Mouse (Mus musculus) limb, embryonic 14.5 days (tissue): ENCODE data around the gene Gtf3c1. TPM values are rescaled to one million over a fixed set of nuclear protein-coding genes. Genes with fewer than 3 reads are reported as not detected.

ENCODE experiments used
- ATAC-seq: fragments of 200-750 bp; cut with Nextera tagmentation; 2 replicates; pipeline ENCODE4 v1.8.0; 2017; ENCODE audit warnings: low read depth, moderate number of reproducible peaks, moderate TSS enrichment; ENCODE audit not compliant: low FRiP score
- DNase-seq: peaks from one replicate; pipeline ENCODE4 v3.0.0-alpha.2; 2015; ENCODE audit warnings: low spot score
- H3K27ac ChIP-seq: fragments of 300-500 bp; sonication (generic); replicated peaks from 2 replicates; pipeline ENCODE4 v1.5.1; 2014; ENCODE audit warnings: low read depth, mild to moderate bottlenecking, low read length, moderate library complexity, mixed read lengths
- H3K27me3 ChIP-seq: fragments of 300-500 bp; sonication (generic); 2 replicates; pipeline ENCODE4 v1.6.1; 2014; ENCODE audit warnings: low read length, mixed read lengths; ENCODE audit not compliant: control insufficient read depth, insufficient read depth
- H3K36me3 ChIP-seq: fragments of 300-500 bp; sonication (generic); 2 replicates; pipeline ENCODE4 v1.6.1; 2014; ENCODE audit warnings: mild to moderate bottlenecking, low read length, moderate library complexity, mixed read lengths; ENCODE audit not compliant: control insufficient read depth, insufficient read depth
- H3K4me1 ChIP-seq: fragments of 300-500 bp; sonication (generic); 2 replicates; pipeline ENCODE4 v1.6.1; 2014; ENCODE audit warnings: antibody characterized with exemption, low read length, mixed read lengths; ENCODE audit not compliant: control insufficient read depth, insufficient read depth
- H3K4me2 ChIP-seq: fragments of 300-500 bp; sonication (generic); replicated peaks from 2 replicates; pipeline ENCODE4 v1.6.1; 2014; ENCODE audit warnings: low read depth, mild to moderate bottlenecking, low read length, moderate library complexity; ENCODE audit not compliant: severe bottlenecking
- H3K4me3 ChIP-seq: fragments of 300-500 bp; sonication (generic); replicated peaks from 2 replicates; pipeline ENCODE4 v1.5.1; 2014; ENCODE audit warnings: low read length
- H3K9ac ChIP-seq: fragments of 300-500 bp; sonication (generic); 2 replicates; pipeline ENCODE4 v1.6.1; 2014; ENCODE audit warnings: mild to moderate bottlenecking, low read depth, low read length, moderate library complexity; ENCODE audit not compliant: severe bottlenecking
- H3K9me3 ChIP-seq: fragments of 300-500 bp; sonication (generic); 2 replicates; pipeline ENCODE4 v1.6.1; 2016; ENCODE audit warnings: low read length; ENCODE audit not compliant: control insufficient read depth
- POLR2A ChIP-seq: fragments of 200-500 bp; IDR thresholded peaks from 2 replicates; pipeline ENCODE4 v1.8.0; 2012; ENCODE audit warnings: inconsistent platforms, mild to moderate bottlenecking, moderate library complexity, borderline replicate concordance; ENCODE audit not compliant: insufficient read depth, insufficient read length; ENCODE audit errors: extremely low read depth
- WGBS: fragments of 180-500 bp; shearing (Covaris S2); extraction: QIAGEN DNeasy Blood & Tissue Kit; methylation state at CpG from one replicate; pipeline ENCODE4 v1.1.7; 2014; 5-methylcytosine and 5-hydroxymethylcytosine counted together
- polyA plus RNA-seq, 2 experiments: library from polyadenylated mRNA; depleted of rRNA in 1 of 2; stranded (reverse) in 1 of 2; unstranded in 1 of 2; fragments of >200 nt; fragmentation: Nextera tagmentation in 1 of 2; extraction: Ambion mirVana in 1 of 2; gene quantifications; 2 replicates each; pipeline versions ENCODE4 v1.2.1 to v1.2.3; 2012 to 2014

Gtf3c1 gene
- polyA plus RNA-seq, 2 experiments, result 27.9 to 40.7 TPM

DNA sequence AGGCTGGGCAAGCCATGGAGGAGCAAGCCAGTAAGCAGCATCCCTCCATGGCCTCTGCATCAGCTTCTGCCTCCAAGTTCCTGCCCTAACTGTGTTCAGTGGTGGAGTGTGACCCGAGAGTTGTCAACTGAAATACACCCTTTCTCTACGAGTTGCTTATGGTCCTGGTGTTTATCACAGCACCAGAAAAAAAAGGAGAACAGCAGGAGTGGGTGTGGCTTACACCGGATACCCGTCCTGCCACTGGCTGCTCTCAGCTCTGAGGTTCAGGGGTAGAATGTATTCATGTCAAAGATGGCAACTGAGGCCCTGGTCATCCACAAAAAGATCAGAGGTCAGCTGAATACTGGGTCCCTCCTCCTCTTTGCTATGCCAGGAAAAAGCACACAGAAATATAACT, 87.5 kb downstream of the Gtf3c1 start:
- Histone ChIP-seq H3K9ac (no peak overlapping the region), H3K4me1 (no peaks in the 10 kb centered on the region), H3K27ac (no peak overlapping the region), H3K9me3 (no peaks in the 10 kb centered on the region), H3K36me3 (no peaks in the 10 kb centered on the region), H3K27me3 (no peaks in the 10 kb centered on the region), H3K4me2 (no peak overlapping the region), H3K4me3 (no peak overlapping the region)
- ATAC-seq, result no peak
- DNase-seq, result no peak
- TF ChIP-seq POLR2A, result no peak
- WGBS, result 69% methylated on average over 4 of the region's 4 CpGs

DNA sequence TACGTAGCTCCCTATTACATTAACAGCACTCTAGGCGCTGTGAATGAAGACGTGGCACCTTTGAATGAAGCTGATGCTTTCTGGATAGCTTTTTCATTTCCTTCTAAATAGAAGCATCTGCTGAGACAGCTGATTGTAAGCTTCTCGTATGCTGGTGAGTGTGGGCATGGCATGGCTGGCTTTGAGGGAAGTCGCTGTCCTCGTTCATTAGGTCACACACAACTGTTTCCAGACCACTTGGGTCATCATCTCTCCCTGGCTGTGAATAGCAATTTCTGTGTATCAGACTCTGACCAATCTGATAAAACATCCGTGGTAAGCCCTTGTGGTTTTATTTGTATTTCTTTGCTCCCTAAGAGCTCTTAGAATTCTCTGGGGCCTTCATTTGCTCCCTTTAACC, 89.6 kb downstream of the Gtf3c1 start:
- Histone ChIP-seq H3K27ac (no peak overlapping the region), H3K36me3 (no peaks in the 10 kb centered on the region), H3K27me3 (no peaks in the 10 kb centered on the region), H3K4me3 (no peak overlapping the region), H3K9ac (no peak overlapping the region), H3K4me1 (no peaks in the 10 kb centered on the region), H3K9me3 (no peaks in the 10 kb centered on the region), H3K4me2 (no peak overlapping the region)
- TF ChIP-seq POLR2A, result no peak
- 74% methylated on average over 7 of the region's 7 CpGs for WGBS
- DNase-seq, result no peak
- no peak for ATAC-seq

DNA sequence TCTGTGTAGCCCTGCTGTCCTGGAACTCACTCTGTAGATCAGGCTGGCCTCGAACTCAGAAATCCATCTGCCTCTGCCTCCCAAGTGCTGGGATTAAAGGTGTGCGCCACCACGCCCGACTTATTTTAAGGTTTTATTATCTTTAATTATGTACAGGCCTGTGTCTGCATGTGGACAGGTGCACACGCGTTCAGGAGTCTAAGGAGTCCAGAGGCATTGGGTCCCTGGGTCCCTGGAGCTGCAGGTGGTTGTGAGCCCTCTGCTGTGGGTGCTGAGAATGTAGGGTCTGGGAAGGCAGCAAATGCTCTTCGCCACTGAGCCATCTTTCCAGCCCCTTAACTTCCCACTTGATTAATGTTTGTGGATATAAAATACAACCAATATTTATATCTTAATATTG, 92.1 kb downstream of the Gtf3c1 start:
- 75% methylated on average over 7 of the region's 7 CpGs for WGBS
- no peak overlapping the region for H3K4me3 ChIP-seq
- TF ChIP-seq POLR2A, result no peak
- H3K9ac ChIP-seq, result no peak overlapping the region
- H3K9me3 ChIP-seq, result no peaks in the 10 kb centered on the region
- ATAC-seq, result no peak
- DNase-seq, result no peak
- H3K4me2 ChIP-seq, result no peak overlapping the region
- H3K27ac ChIP-seq, result no peak overlapping the region
- no peaks in the 10 kb centered on the region for H3K27me3 ChIP-seq
- H3K4me1 ChIP-seq, result no peaks in the 10 kb centered on the region
- H3K36me3 ChIP-seq, result no peaks in the 10 kb centered on the region

DNA sequence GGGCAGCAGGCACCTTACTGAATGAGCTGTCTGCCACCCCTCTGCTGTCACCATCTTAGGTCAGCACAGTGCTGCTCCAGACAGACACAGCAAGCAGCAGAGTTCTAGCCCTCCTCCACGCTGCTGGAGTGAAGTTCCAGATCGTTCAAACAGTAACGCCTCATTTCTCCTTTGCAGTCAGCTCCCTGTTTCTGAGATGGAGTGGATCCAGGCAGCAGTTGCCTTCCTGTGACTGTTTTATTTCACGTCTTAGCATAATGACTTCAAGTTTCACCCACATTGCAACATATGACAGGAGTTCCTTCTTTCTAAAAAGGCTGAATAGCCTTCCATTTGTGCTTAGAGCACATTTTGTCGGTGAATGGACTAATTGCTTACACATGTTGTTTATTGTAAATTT, 94.0 kb downstream of the Gtf3c1 start:
- H3K9me3 ChIP-seq, result no peaks in the 10 kb centered on the region
- WGBS, result 56% methylated on average over 5 of the region's 5 CpGs
- no peak for TF ChIP-seq POLR2A
- H3K9ac ChIP-seq, result no peak overlapping the region
- no peak for DNase-seq
- no peak overlapping the region for H3K4me3 ChIP-seq
- no peaks in the 10 kb centered on the region for H3K36me3 ChIP-seq
- no peak overlapping the region for H3K4me2 ChIP-seq
- no peak for ATAC-seq
- no peak overlapping the region for H3K27ac ChIP-seq
- no peaks in the 10 kb centered on the region for H3K27me3 ChIP-seq
- H3K4me1 ChIP-seq, result no peaks in the 10 kb centered on the region

DNA sequence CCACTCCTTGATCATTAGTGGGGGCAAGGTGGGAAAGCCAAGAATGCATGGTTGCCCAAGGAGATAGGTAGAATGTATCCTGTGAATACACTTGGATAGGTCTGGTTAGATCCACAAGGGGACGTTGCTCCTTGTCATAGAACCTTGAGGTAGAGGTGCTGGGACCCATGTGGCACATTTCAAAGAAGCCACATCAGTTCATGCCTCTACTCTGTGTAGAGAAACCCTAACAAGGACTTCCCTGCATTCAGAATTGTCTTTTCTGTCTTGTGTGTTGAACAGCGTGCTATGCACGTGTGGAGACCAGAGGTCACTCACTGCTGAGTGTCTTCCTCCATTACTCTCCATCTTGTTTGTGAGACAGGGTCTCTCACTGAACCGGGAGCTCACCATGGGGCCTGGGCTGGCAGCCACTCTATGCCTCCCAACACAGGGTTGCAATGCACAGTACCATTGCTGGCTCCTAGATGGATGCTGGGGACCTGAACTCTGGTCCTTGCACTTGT, 99.3 kb downstream of the Gtf3c1 start:
- Histone ChIP-seq H3K27ac (no peak overlapping the region), H3K27me3 (no peaks in the 10 kb centered on the region), H3K4me1 (no peaks in the 10 kb centered on the region), H3K4me2 (no peak overlapping the region), H3K9me3 (no peaks in the 10 kb centered on the region), H3K9ac (no peak overlapping the region), H3K36me3 (no peaks in the 10 kb centered on the region), H3K4me3 (no peak overlapping the region)
- no peak for TF ChIP-seq POLR2A
- DNase-seq (no peak), ATAC-seq (no peak)
- 85% methylated on average over 4 of the region's 4 CpGs for WGBS

DNA sequence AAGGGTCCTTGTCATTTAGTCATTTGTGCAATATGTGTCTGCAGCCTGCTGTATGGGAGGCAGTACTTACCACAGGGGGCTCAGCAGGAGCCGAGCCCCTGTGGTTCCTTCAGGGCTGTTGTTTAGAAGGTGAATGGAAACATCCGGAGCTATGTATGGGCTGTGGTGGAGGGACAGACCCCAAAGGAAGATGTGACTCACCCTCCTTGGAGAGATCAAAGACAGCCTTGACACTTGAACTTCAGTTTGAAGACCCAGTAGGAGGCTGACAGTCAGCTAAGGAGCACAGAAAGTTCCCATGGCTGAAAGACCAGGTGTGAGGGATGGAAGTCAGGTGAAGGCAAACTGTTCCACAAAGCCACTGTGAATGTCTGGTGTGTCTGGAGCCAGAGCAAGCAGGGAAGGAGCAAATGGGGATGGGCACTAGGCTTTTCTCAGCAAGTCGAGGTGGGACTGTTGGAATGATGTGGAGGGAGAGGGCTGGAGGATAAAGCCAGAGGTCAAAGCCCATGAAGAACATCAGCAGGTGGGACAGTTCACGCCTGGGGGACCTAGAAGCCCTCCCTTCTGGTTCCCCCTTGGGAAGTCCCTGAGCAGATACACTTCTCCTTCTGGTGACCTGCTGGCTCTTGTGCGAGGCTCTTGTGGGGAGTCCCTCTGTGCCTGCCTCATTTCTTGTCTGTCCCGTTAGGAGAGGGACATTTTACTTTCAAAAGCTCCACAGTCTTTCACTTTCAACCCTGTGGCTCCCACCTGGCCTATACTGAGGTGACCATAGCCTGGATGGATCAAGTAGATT, 100.0 kb downstream of the Gtf3c1 start:
- TF ChIP-seq POLR2A, result no peak
- Histone ChIP-seq H3K9me3 (no peaks in the 10 kb centered on the region), H3K27me3 (no peaks in the 10 kb centered on the region), H3K27ac (no peak overlapping the region), H3K9ac (no peak overlapping the region), H3K4me2 (no peak overlapping the region), H3K4me3 (no peak overlapping the region), H3K36me3 (no peaks in the 10 kb centered on the region), H3K4me1 (no peaks in the 10 kb centered on the region)
- ATAC-seq (no peak), DNase-seq (no peak)
- WGBS, result 52% methylated on average over 6 of the region's 6 CpGs
